Mouse (Mus musculus) common myeloid progenitor, adult 5-6 weeks (primary cell): ENCODE measurements around the gene Asic2. TPM values are rescaled to one million over a fixed set of nuclear protein-coding genes. Genes with fewer than 3 reads are reported as not detected.
A peak's percentile ranks its signal among the peaks of the same experiment; 100 is the strongest.

Experiments used
- ATAC-seq: replicated peaks from 2 replicates; pipeline ENCODE4 v1.8.0; 2016; ENCODE audit warnings: low read depth, mild to moderate bottlenecking, moderate TSS enrichment, inconsistent platforms; ENCODE audit not compliant: poor library complexity, severe bottlenecking
- total RNA-seq: library from RNA; stranded (forward); fragments of 200-1000, 187-1606 nt; gene quantifications from 2 replicates; pipeline ENCODE4 v1.2.3, GENCODE M21; 2017

The Asic2 gene
- total RNA-seq, 1 experiment from 2014 or later: not detected

DNA sequence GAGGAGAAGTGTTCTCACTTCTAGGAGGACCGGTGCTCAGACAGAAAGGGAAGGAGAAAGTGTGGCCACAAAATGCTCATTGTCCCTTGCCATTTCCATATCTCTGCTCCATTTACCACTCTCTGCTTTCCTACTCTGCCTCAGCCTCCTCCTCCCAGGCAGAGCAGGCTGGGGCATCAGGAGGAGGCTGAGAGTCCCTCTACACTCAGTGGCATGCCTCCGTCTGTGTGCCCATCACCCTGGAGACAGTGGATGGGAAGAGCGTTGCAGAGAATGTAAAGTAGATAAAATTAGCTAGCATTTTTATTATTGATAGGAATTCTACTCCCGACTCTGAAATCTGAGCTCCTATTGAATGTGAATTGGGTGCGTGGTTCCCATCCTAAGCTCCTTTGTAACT is 984.7 kb downstream of the Asic2 start:
- ATAC-seq: no peak

DNA sequence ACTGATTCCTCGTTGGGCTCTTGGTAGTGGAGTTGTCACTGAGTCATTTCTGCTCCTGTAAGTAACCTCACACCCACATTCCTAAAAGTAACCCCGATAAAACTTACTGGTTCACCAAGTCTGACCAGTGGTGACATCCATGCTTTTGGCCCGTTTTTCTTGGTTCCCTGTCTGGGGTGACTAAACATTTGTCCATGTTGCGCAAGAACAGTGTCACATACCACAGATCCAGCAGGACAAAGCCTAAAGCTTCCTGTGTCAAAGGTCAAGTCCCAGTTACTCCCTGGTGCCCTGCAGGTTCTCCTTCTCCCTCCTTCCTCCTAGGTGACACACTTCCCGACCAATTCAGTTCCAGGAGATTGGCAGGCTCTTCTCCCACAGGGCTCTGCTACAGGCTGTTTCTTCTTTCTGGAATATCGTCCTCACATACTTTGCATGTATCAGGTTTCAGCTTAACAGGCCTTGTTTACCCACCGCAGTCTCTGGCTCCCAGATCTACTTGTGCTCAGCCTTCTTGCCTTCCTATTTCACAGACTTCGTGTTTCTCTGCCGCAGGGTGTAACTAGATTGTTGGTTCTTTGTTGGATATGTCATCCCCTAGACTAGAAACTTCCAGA is 991.9 kb downstream of the Asic2 start:
- no peak for ATAC-seq

DNA sequence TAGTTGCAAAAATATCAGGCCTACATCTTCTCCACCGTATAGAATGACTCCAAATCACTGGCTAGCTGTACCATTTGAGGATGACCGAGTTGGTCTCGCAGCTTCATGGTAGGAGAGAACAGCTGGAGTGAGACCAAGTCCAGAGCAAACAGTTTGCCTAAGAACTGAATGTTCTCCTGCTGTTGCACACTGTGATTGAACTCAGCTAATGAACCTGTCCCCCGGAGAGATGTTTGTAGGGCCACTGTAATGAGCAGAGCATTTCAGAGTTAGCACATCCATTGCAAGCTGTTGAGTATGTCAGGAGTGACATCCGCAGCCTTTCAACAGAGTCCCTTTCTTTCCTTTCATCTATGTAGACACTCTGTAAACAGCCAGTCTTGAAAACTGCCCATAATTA is 993.6 kb downstream of the Asic2 start:
- no peak for ATAC-seq

DNA sequence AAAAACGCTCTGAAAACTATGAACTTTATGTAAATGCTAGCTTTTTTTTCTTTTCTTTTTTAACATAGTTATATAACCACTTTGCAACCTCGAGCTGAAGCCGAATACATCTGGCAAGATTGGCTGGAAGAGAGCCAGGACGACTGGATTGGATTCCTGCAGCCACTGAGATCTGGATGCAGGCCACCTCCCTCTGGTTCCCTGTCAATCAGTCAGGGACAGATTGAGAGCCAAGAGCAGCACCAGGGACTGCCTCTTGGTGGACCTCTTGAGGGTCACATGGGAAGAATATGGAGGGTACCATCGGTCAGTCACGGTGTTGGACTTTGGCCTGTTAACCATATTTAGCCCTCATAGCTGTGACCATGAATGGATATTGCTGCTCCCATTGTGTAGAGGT is 994.3 kb downstream of the Asic2 start:
- ATAC-seq: no peak

DNA sequence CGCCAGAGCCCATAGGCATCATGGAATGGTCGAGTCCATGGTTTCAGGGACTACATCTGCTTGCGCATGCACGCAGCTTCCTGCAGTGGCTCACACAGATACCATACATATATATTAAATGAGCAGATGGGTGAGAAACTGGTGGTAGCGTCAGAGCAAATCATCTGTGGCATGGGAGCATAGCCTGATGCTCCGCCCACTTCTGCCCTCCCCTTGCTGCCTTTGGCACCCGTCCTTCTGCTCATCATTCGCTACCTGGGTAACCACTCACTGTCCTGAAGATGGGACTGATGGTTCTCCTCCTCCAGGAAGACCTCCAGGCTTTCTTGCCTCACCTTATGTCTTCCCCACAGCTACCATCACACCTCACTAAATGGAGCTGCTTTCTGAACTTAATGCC is 995.0 kb downstream of the Asic2 start:
- ATAC-seq: no peak

DNA sequence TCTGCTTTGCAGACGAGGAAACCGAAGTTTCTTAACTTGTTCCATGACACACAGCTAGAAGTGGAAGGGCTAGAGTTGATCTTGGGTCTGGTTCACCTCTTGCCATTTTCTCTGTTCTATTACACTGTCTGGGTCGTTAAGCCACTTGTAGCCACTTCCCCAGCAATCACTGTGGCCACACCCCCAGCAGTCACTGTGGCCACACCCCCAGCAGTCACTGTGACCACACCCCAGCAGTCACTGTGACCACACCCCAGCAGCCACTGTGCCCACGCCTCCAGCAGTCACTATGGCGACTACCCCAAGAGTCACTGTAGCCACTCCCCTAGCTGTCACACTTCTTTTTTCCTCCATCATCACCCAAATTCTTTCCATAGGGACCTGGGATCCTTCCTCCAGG is 1000.7 kb downstream of the Asic2 start:
- ATAC-seq: peak; percentile 54; the same call in 1 of the 2 replicates

DNA sequence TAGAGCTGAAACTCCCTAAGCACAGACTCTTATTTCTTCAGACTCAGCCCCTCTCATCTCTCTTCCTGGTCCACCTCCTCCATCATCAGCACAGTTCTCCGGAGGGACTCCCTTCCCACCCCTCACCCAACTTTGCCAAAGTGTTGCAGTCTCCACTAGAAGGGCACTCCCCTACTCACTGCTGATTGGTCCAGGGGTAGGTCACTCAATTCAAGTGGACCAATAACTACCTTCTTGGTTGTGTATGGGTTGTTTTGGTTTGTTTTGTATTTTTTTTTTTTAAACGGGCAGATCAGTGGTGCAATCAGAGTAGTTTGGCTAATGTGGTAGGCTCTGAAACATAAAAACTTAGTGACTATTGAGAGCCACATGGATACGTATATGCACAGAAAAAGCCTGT is 1002.2 kb downstream of the Asic2 start:
- no peak for ATAC-seq

DNA sequence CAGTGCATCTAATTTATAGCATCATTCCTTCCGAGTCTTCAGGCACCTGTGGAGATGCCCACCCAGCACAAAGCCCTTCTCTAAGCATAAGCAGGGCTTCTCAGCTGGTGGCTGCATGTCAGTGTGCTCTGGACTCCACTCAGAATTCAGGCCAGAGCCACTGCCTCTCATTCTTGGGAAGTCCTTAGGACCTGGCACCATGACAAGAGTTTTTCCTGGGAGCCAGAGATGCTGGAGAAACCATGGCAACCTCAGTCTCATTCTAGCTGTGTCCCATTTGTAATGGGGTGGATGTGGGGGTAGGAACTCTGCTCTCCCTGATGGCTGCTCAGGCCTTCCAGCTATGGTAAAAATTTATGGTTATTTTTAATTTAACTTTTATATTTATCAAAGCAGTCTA is 1006.9 kb downstream of the Asic2 start:
- ATAC-seq: no peak

DNA sequence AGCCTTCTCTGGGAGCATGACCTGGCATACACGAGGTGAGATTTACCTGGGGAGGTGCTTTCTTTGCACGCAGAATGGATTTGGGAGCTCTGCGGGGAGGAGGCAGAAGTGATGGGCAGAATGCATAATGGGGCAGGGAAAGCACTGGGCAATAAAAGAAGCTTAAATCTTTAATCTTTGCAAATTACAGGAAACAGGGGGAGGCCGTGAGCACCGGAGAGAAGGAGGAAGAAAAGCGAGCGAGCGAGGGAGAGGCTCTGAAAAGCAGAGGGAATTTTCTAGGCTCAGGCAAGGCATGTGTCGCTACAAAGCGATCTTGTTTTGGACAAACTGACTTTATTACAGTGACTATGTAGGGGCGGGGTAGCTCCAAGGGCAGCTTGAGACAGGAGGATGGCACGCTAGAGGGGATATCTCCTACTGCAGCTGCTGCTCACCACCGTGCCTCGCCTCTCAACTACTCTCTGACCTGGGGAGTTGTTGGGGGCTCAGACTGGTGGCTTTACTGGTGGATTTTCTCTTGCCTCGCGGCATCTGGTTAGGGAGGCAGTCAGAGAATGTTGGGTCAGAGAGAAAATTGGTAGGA is 1010.1 kb downstream of the Asic2 start:
- no peak for ATAC-seq

DNA sequence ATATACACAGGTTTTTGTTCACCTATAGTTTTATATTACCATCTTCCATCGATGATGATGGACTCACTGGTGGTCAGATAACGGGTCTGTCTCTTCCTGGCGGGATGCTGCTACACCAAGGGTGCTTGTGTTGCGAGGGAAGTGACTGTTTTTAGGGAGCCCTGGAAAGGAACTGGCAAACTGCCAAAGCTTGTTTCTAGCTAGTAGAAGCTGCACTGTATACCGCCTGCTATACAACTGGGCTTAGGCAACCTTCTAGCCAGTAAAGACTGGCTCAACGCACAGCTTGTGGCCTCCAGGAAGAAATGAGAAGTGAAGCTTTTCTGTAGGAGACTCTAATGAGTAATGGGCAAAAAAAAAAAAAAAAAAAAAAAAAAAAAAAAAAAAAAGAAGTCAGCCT is 1012.3 kb downstream of the Asic2 start:
- no peak for ATAC-seq

DNA sequence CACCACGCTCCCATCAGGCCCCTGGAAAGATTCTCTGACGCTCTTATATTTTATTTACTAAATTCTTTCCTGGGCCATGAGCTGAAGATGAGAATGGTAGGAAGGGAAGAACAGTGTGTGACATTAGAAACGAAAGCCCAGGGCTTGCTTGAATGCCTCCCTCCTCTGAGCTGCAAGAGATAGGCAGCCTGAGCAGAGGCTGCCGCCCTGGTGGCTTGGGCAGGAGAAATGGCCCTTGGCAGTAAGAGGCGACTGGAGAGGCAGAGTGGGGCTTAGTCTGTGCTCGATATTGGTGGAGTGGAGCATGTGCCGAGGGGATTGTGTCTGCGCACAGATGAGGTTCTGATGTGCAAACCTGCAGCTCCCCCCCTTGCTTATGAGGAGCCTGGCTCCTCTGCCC is 1014.1 kb downstream of the Asic2 start:
- ATAC-seq: no peak

DNA sequence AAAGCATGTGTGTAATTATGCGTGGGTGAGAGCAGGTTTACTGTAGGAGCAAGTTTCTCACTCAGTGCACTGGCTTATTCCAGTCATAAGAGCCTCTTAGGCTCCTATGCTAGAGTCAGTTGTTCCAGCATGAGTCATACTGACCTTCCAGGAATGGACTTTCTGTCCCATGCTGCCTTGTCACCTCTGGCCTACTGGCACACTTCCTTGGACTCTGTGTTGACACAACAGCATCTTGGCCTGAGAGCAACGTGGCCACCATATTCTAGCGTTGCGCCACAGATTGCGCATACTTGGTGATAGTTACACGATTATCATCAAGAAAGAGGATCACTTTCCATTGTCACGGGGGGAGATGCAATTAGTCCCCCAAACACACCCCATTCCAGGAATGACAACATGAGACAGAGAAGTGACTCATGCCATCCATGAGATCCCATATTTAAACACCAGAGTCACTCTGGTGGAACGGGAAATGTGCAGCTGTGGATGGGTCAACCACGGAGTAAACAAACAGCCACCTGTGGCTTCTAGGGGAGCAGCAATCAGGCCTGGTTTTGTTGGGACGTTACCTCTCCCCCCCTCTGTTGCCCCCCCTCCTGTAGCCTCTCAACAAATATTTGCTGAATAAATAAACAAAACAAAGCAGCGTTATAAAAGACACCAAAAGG is 1019.1 kb downstream of the Asic2 start:
- ATAC-seq: no peak

DNA sequence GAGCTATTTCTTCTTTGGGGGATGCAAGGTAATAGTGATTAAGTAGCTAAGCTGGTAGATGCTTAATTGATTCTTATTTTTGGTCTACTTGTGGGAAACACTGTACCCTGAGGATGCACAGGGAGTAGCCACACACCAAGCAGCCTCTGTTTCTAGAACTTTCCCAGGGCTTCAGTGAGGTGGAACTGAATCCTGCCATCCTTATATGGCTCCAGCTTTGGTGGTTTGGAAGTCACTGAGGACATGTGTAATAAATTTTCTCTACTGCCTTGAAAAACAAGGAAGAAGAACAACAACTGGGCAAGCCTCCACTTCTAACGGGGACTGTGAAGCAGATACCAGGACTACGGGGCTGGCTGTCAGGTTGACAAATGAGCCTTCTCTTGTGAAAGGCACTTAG is 1020.2 kb downstream of the Asic2 start:
- no peak for ATAC-seq

DNA sequence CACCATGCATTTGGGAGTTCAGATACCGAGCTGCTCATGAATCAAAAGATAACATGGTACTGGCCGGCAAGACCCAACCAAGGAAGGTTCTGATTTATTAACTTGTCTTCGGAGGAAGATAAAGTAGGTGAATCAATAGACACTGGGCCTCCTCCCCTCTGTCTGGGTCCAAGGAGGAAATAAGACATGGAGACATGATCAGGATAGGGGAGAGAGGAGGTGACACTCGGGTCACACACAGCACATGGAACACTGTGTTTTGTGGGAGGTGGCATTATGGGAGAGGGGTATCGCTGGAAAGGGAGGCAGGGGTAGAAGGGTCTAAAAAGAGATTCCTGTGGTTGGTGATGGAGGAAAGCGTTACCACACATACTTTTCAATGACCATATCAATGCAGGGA is 1022.1 kb downstream of the Asic2 start:
- no peak for ATAC-seq

DNA sequence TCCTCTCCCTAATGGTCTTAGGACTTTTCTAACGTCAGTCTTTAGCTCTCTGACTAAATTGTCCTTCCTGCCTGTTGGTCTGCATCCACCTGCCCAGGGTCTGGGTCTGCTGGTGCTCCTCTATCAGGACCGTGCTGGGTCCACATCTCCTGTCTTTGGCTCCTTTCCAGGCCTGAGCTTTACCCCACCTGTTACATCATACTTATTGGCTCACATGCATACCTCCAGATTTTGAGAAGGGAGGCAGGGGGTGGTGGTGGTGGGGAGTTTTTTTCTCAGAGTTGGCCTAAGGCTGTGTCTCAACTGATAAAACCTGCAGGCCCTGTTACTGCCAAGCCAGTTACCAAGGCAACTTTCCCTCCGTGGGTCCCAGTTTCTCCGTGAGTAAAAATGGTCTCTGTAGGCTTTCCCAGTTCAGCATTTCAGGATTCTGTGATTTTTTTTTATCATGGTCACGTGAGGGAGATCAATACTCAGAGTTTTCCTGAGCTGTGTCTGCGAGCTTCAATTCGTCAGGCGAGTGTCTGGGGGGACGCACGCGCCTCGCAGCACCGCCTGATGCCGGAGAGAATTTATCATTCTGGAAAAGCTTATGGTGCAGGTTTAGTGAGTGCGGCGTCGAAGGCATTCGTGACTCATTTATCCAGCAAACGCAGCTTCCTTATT is 1044.8 kb downstream of the Asic2 start:
- no peak for ATAC-seq

DNA sequence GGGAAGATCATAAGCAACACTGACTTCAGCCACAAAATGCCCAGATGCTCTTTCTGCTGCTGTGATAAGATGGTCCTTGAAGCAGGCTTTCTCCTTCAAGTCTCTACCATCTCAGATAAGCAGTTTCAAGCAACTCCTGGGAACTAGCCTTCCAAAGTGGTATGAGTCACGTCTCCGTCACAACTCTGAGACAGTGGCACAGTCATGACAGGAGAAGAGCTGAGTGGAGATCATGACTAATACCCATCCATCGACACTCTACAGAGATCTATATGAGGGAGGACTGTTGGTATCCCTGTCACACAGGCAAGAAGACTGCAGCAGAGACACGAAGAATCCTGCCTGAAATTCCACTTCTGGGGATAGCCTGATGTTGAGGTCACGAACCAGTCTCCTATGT is 1049.9 kb downstream of the Asic2 start:
- no peak for ATAC-seq

DNA sequence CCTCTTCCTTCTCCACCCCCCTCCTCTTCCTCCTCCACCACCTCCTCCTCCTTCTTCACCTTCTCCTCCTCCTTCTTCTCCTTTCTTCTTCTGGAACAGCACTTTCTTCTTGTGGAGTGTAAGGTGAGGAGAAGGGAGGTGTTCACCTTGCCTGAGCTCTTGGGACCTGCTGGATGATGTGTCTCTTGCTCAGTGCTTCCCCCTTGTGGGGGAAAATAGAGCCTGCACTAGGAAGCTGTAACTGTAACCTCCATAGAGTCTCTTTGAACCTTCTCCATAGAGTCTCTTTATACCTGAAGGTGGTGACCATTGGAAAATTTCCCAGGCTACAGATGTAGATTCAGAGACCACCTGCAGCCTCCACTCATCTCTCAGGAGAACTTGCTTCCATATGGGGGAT is 1050.6 kb downstream of the Asic2 start:
- ATAC-seq: no peak

DNA sequence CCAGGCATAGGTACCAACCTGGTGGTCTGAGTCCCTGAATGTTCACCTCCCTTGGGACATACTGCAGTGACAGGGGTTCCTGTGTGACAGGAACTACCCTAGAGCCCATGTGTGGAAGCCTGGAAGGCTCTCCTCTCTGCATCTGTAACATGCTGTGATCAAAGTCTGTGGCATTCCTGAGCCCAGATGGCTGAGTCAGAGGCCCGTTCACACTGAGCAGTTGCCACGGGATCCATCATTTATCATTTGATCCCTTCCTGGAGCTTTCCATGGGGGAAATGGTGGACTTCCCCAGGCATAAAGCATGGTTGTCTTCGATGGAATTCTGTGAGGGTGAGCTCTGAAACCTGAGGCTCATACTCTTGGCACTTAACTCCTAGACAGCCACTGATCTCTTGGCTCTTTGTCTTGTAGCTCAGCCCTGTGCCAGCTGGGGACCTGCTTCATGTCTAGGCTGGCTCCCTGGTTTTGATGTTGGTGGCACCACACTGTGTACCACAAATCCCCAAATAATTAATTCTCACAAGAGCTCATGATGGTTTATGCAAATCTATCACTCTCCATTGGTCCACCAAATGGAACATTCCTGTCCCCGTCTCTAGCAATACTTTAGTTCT is 1054.7 kb downstream of the Asic2 start:
- ATAC-seq: no peak

DNA sequence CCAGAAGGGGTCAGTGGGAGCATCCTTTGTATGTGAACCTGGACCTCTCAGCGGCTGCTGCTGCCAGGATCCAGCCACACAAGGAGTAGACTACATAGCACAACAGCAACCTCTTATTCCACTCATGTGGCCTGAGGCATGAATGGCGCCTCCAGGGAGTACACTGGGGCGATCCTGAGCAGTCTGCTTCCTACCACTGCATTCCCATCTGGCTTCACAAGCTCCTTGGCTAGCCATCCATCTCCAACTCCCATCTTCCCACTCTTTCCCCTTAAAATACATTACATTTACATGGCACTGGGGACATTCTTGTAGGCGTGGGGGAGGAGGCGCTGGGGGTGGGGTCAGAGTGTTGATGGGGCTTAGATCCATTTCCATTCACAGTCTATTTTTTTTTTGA is 1055.5 kb downstream of the Asic2 start:
- no peak for ATAC-seq

DNA sequence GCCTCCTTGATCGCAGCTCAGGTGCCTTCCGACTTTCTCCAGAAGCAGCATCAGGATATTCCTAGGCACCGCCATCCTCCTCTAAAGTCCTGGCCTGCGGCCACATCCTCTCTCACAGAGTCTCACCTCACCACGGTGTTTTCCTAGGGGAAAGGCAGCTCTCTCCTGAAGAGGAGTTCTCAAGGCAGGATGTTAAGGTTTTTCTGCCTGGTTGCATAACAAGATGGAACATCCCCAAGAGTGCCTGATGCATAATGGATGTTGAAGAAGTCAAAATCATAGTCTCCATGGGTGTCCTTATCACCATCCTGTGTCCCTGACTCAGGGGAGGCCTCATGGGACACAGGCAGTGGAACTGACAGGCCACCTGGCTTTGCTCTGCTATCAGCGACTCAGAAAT is 1060.4 kb downstream of the Asic2 start:
- ATAC-seq: no peak

DNA sequence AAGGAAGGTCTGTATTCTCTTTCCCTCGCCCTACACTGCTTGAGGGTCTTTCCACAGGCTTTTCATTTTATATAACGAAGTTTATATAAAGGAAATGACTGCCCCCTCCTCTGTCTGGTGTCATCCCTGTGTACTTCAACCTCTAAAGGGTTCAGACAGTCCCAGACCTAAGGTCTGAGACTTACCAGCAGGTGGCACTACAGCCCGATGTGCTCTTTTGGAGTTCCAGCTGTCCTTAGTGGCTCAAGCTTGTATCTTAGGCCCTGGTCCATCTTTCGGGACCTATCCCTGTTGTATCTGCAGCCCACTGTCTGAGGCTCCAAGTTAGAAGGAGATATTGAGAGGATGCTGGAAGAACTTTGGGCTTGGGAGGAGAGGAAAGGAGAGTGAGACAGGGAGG is 1061.8 kb downstream of the Asic2 start:
- 0 out of 2 replicates have a peak, but pooled peaks have one; percentile 39 for ATAC-seq
